Mouse (Mus musculus) limb, embryonic 11.5 days (tissue): ENCODE data around the gene Zfp36l2. TPM values are rescaled to one million over a fixed set of nuclear protein-coding genes. Genes with fewer than 3 reads are reported as not detected.

Experiments
- ATAC-seq: fragments of 200-750 bp; cut with Nextera tagmentation; 2 replicates; pipeline ENCODE4 v1.8.0; 2017; ENCODE audit warnings: low read depth; ENCODE audit not compliant: insufficient number of reproducible peaks, low FRiP score, low TSS enrichment
- DNase-seq: peaks from one replicate; pipeline ENCODE4 v3.0.0-alpha.2; 2015; ENCODE audit warnings: low spot score
- H3K27ac ChIP-seq: fragments of 300-500 bp; sonication (generic); replicated peaks from 2 replicates; pipeline ENCODE4 v1.5.1; 2014; ENCODE audit warnings: low read depth, mild to moderate bottlenecking, low read length
- H3K27me3 ChIP-seq: fragments of 300-500 bp; sonication (generic); 2 replicates; pipeline ENCODE4 v1.6.1; 2014; ENCODE audit warnings: mild to moderate bottlenecking, low read length, mixed read lengths; ENCODE audit not compliant: control insufficient read depth, insufficient read depth
- H3K36me3 ChIP-seq: fragments of 300-500 bp; sonication (generic); 2 replicates; pipeline ENCODE4 v1.6.1; 2014; ENCODE audit warnings: mild to moderate bottlenecking, low read length, moderate library complexity, mixed read lengths; ENCODE audit not compliant: control insufficient read depth, insufficient read depth
- H3K4me1 ChIP-seq: fragments of 300-500 bp; sonication (generic); 2 replicates; pipeline ENCODE4 v1.6.1; 2014; ENCODE audit warnings: low read length, mixed read lengths; ENCODE audit not compliant: control insufficient read depth, insufficient read depth
- H3K4me2 ChIP-seq: fragments of 300-500 bp; sonication (generic); 2 replicates; pipeline ENCODE4 v1.6.1; 2014; ENCODE audit warnings: low read depth, mild to moderate bottlenecking, moderate library complexity; ENCODE audit not compliant: severe bottlenecking
- H3K4me3 ChIP-seq: fragments of 300-500 bp; sonication (generic); 2 replicates; pipeline ENCODE4 v1.5.1; 2014; ENCODE audit warnings: low read depth, low read length
- H3K9ac ChIP-seq: fragments of 300-500 bp; sonication (generic); 2 replicates; pipeline ENCODE4 v1.6.1; 2014; ENCODE audit warnings: mild to moderate bottlenecking, low read length
- H3K9me3 ChIP-seq: fragments of 300-500 bp; sonication (generic); 2 replicates; pipeline ENCODE4 v1.6.1; 2016; ENCODE audit warnings: low read length; ENCODE audit not compliant: control insufficient read depth
- WGBS: fragments of 180-500 bp; shearing (Covaris S2); extraction: QIAGEN DNeasy Blood & Tissue Kit; methylation state at CpG from one replicate; pipeline ENCODE4 v1.1.7; 2014; 5-methylcytosine and 5-hydroxymethylcytosine counted together
- polyA plus RNA-seq: library from polyadenylated mRNA; unstranded; fragments of >200 nt; fragmentation: Nextera tagmentation; extraction: Ambion mirVana; gene quantifications from 2 replicates; pipeline ENCODE4 v1.2.1, GENCODE M21; 2014

Zfp36l2 gene
- polyA plus RNA-seq, 1 experiment from 2014 or later: 27.2 TPM

- no peak overlapping the region for H3K27ac ChIP-seq
Measured at GRCm38 (mm10) chr17:84179026-84179972, 8.4 kb downstream of the Zfp36l2 start.

GRCm38 (mm10) chr17:84177481-84177880 is 10.3 kb downstream of the Zfp36l2 start:
- Histone ChIP-seq H3K9me3 (peaks cover 5% of the 10 kb centered on the region; the same call in 1 of the 2 replicates), H3K4me1 (peaks cover 28% of the 10 kb centered on the region), H3K27me3 (no peaks in the 10 kb centered on the region), H3K36me3 (no peaks in the 10 kb centered on the region), H3K27ac (0 out of 2 replicates have a peak overlapping the region, but pooled peaks have one; percentile 30), H3K4me3 (no peak overlapping the region), H3K4me2 (no peak overlapping the region), H3K9ac (no peak overlapping the region)
- no peak for DNase-seq
- WGBS: 16% methylated on average over 8 of the region's 8 CpGs
- no peak for ATAC-seq

More at GRCm38 (mm10) chr17:84179026-84179972, 8.4 kb downstream of the Zfp36l2 start:
- 90% methylated on average over 17 of the region's 17 CpGs for WGBS
- no peak overlapping the region for H3K4me2 ChIP-seq
- H3K4me3 ChIP-seq: no peak overlapping the region
- no peak overlapping the region for H3K9ac ChIP-seq
- no peaks in the 10 kb centered on the region for H3K27me3 ChIP-seq
- DNase-seq (no peak), ATAC-seq (no peak)
- H3K4me1 ChIP-seq: peaks cover 38% of the 10 kb centered on the region
- no peaks in the 10 kb centered on the region for H3K36me3 ChIP-seq
- peaks cover 5% of the 10 kb centered on the region; the same call in 1 of the 2 replicates for H3K9me3 ChIP-seq

GRCm38 (mm10) chr17:84176446-84176845 is 11.3 kb downstream of the Zfp36l2 start:
- no peak for DNase-seq
- Histone ChIP-seq H3K9me3 (peaks cover 5% of the 10 kb centered on the region; the same call in 1 of the 2 replicates), H3K4me3 (no peak overlapping the region), H3K4me2 (no peak overlapping the region), H3K27ac (no peak overlapping the region), H3K36me3 (no peaks in the 10 kb centered on the region), H3K9ac (no peak overlapping the region), H3K4me1 (peaks cover 18% of the 10 kb centered on the region), H3K27me3 (no peaks in the 10 kb centered on the region)
- WGBS: 84% methylated on average over 7 of the region's 7 CpGs
- no peak for ATAC-seq

- WGBS: 98% methylated on average over 17 of the region's 17 CpGs
- no peak overlapping the region for H3K4me2 ChIP-seq
- no peak for DNase-seq
- H3K27ac ChIP-seq: no peak overlapping the region
- H3K36me3 ChIP-seq: no peaks in the 10 kb centered on the region
- no peak for ATAC-seq
- no peak overlapping the region for H3K9ac ChIP-seq
- H3K27me3 ChIP-seq: no peaks in the 10 kb centered on the region
- H3K9me3 ChIP-seq: peaks cover 5% of the 10 kb centered on the region; the same call in 1 of the 2 replicates
- H3K4me3 ChIP-seq: no peak overlapping the region
- peaks cover 6% of the 10 kb centered on the region for H3K4me1 ChIP-seq
Measured at GRCm38 (mm10) chr17:84175196-84175595, 12.6 kb downstream of the Zfp36l2 start.

- no peak overlapping the region for H3K4me2 ChIP-seq
- H3K4me3 ChIP-seq: no peak overlapping the region
- no peaks in the 10 kb centered on the region for H3K27me3 ChIP-seq
- no peaks in the 10 kb centered on the region for H3K9me3 ChIP-seq
- no peak overlapping the region for H3K27ac ChIP-seq
- no peaks in the 10 kb centered on the region for H3K36me3 ChIP-seq
- H3K4me1 ChIP-seq: no peaks in the 10 kb centered on the region
- no peak overlapping the region for H3K9ac ChIP-seq
- 80% methylated on average over 4 of the region's 4 CpGs for WGBS
- ATAC-seq (no peak), DNase-seq (no peak)
Measured at GRCm38 (mm10) chr17:84167377-84167776, 20.4 kb downstream of the Zfp36l2 start.

GRCm38 (mm10) chr17:84166135-84166860 is 21.4 kb downstream of the Zfp36l2 start:
- ATAC-seq: no peak
- 92% methylated on average over 9 of the region's 9 CpGs for WGBS
- Histone ChIP-seq H3K4me3 (no peak overlapping the region), H3K27me3 (no peaks in the 10 kb centered on the region), H3K9ac (no peak overlapping the region), H3K27ac (no peak overlapping the region), H3K4me2 (no peak overlapping the region), H3K36me3 (no peaks in the 10 kb centered on the region), H3K4me1 (peaks cover 3% of the 10 kb centered on the region; the same call in 1 of the 2 replicates), H3K9me3 (no peaks in the 10 kb centered on the region)
- DNase-seq: no peak

GRCm38 (mm10) chr17:84165735-84166134 is 22.0 kb downstream of the Zfp36l2 start:
- H3K4me3 ChIP-seq: no peak overlapping the region
- H3K27ac ChIP-seq: no peak overlapping the region
- no peak for ATAC-seq
- H3K4me2 ChIP-seq: no peak overlapping the region
- 92% methylated on average over 3 of the region's 3 CpGs for WGBS
- no peaks in the 10 kb centered on the region for H3K9me3 ChIP-seq
- no peaks in the 10 kb centered on the region for H3K27me3 ChIP-seq
- no peak for DNase-seq
- H3K36me3 ChIP-seq: no peaks in the 10 kb centered on the region
- no peak overlapping the region for H3K9ac ChIP-seq
- H3K4me1 ChIP-seq: peaks cover 7% of the 10 kb centered on the region; the same call in 1 of the 2 replicates

GRCm38 (mm10) chr17:84164146-84164545 is 23.6 kb downstream of the Zfp36l2 start:
- ATAC-seq (no peak), DNase-seq (no peak)
- Histone ChIP-seq H3K4me3 (no peak overlapping the region), H3K27ac (no peak overlapping the region), H3K9me3 (no peaks in the 10 kb centered on the region), H3K36me3 (no peaks in the 10 kb centered on the region), H3K4me2 (no peak overlapping the region), H3K27me3 (no peaks in the 10 kb centered on the region), H3K9ac (no peak overlapping the region), H3K4me1 (peaks cover 7% of the 10 kb centered on the region; the same call in 1 of the 2 replicates)
- 78% methylated on average over 8 of the region's 8 CpGs for WGBS
